Mouse (Mus musculus) intestine, postnatal 0 days (tissue): Measurements from ENCODE around the gene Chd2. TPM values are rescaled to one million over a fixed set of nuclear protein-coding genes. Genes with fewer than 3 reads are reported as not detected.

ENCODE experiments used
- ATAC-seq: fragments of 200-750 bp; cut with Nextera tagmentation; 2 replicates; pipeline ENCODE4 v1.8.0; 2017; ENCODE audit warnings: mild to moderate bottlenecking, moderate TSS enrichment, moderate library complexity
- H3K27ac ChIP-seq: fragments of 300-500 bp; sonication (generic); 2 replicates; pipeline ENCODE4 v1.5.1; 2014; ENCODE audit warnings: mild to moderate bottlenecking, low read depth, low read length, moderate library complexity
- H3K27me3 ChIP-seq: fragments of 300-500 bp; sonication (generic); replicated peaks from 2 replicates; pipeline ENCODE4 v1.6.1; 2014; ENCODE audit warnings: low read length, mixed read lengths; ENCODE audit not compliant: control insufficient read depth, insufficient read depth
- H3K36me3 ChIP-seq: fragments of 300-500 bp; sonication (generic); 2 replicates; pipeline ENCODE4 v1.6.1; 2014; ENCODE audit warnings: mild to moderate bottlenecking, moderate library complexity; ENCODE audit not compliant: control insufficient read depth, insufficient read depth
- H3K4me1 ChIP-seq: fragments of 300-500 bp; sonication (generic); replicated peaks from 2 replicates; pipeline ENCODE4 v1.6.1; 2014; ENCODE audit warnings: antibody characterized with exemption, low read length, mixed read lengths; ENCODE audit not compliant: control insufficient read depth, insufficient read depth
- H3K4me2 ChIP-seq: fragments of 300-500 bp; sonication (generic); replicated peaks from 2 replicates; pipeline ENCODE4 v1.6.1; 2014; ENCODE audit warnings: low read depth, mild to moderate bottlenecking, moderate library complexity
- H3K4me3 ChIP-seq: fragments of 300-500 bp; sonication (generic); 2 replicates; pipeline ENCODE4 v1.5.1; 2014; ENCODE audit warnings: low read depth, low read length
- H3K9ac ChIP-seq: fragments of 300-500 bp; sonication (generic); 2 replicates; pipeline ENCODE4 v1.6.1; 2014; ENCODE audit warnings: mild to moderate bottlenecking, low read depth, low read length
- H3K9me3 ChIP-seq: fragments of 300-500 bp; sonication (generic); 2 replicates; pipeline ENCODE4 v1.6.1; 2016; ENCODE audit warnings: mixed run types; ENCODE audit not compliant: control insufficient read depth
- CTCF ChIP-seq: sonication (generic); IDR thresholded peaks from 2 replicates; pipeline ENCODE4 v1.5.1; 2016; ENCODE audit warnings: low read depth, mild to moderate bottlenecking, control low read depth, antibody characterized with exemption, moderate library complexity
- WGBS: fragments of 180-500 bp; shearing (Covaris S2); extraction: QIAGEN DNeasy Blood & Tissue Kit; methylation state at CpG from one replicate; pipeline ENCODE4 v1.1.7; 2014; 5-methylcytosine and 5-hydroxymethylcytosine counted together
- polyA plus RNA-seq: library from polyadenylated mRNA; unstranded; fragments of >200 nt; fragmentation: Nextera tagmentation; extraction: Ambion mirVana; gene quantifications from 2 replicates; pipeline ENCODE4 v1.2.1, GENCODE M21; 2015

Chd2 gene
- polyA plus RNA-seq, 1 experiment from 2014 or later: 19.3 TPM

- Histone ChIP-seq H3K4me1 (no peaks in the 10 kb centered on the region), H3K27me3 (no peaks in the 10 kb centered on the region), H3K9me3 (no peaks in the 10 kb centered on the region), H3K9ac (no peak overlapping the region), H3K4me2 (no peak overlapping the region), H3K36me3 (peaks cover 78% of the 10 kb centered on the region), H3K4me3 (no peak overlapping the region), H3K27ac (no peak overlapping the region)
- 84% methylated on average over 6 of the region's 6 CpGs for WGBS
- ATAC-seq: no peak
- TF ChIP-seq CTCF: no peak
These were observed 107.8 kb downstream of the Chd2 start for GRCm38 (mm10) chr7:73433637-73434335.

GRCm38 (mm10) chr7:73428525-73428924 is 113.1 kb downstream of the Chd2 start:
- Histone ChIP-seq H3K36me3 (peaks cover 50% of the 10 kb centered on the region), H3K27me3 (no peaks in the 10 kb centered on the region), H3K9me3 (no peaks in the 10 kb centered on the region), H3K4me3 (no peak overlapping the region), H3K4me1 (no peaks in the 10 kb centered on the region), H3K9ac (no peak overlapping the region), H3K4me2 (no peak overlapping the region), H3K27ac (0 out of 2 replicates have a peak overlapping the region, but pooled peaks have one; percentile 11)
- no peak for TF ChIP-seq CTCF
- no peak for ATAC-seq
- WGBS: 72% methylated on average over 3 of the region's 3 CpGs

DNA sequence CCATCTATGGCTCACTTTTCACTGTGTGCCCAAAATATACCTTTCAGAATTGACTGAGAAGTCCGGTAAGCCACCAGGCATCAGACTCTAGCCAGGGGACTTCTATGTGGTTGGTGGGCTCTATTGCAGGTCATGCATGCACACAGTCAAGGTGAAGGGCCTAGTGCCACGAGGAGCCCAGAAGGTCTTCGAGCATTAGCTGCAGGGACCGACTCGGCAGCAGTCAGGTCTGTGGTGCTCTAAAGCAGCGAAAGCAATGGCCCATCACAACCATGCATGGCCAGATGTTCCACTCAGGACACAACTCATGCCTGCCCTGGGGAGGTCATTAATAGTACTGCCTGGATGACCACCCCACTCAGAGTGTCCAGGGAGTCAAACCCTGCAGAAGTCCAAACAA is 113.8 kb downstream of the Chd2 start:
- H3K27ac ChIP-seq: no peak overlapping the region
- no peak overlapping the region for H3K4me3 ChIP-seq
- ATAC-seq: no peak
- WGBS: 95% methylated on average over 6 of the region's 6 CpGs
- H3K4me1 ChIP-seq: no peaks in the 10 kb centered on the region
- TF ChIP-seq CTCF: no peak
- no peaks in the 10 kb centered on the region for H3K27me3 ChIP-seq
- no peak overlapping the region for H3K4me2 ChIP-seq
- H3K9me3 ChIP-seq: no peaks in the 10 kb centered on the region
- H3K9ac ChIP-seq: no peak overlapping the region
- H3K36me3 ChIP-seq: peaks cover 43% of the 10 kb centered on the region

GRCm38 (mm10) chr7:73426752-73427386 is 114.8 kb downstream of the Chd2 start:
- Histone ChIP-seq H3K4me1 (no peaks in the 10 kb centered on the region), H3K27me3 (no peaks in the 10 kb centered on the region), H3K4me2 (no peak overlapping the region), H3K36me3 (peaks cover 43% of the 10 kb centered on the region), H3K9me3 (no peaks in the 10 kb centered on the region), H3K27ac (no peak overlapping the region), H3K4me3 (no peak overlapping the region), H3K9ac (no peak overlapping the region)
- TF ChIP-seq CTCF: no peak
- no peak for ATAC-seq
- WGBS: 74% methylated on average over 8 of the region's 8 CpGs

GRCm38 (mm10) chr7:73426235-73426634 is 115.4 kb downstream of the Chd2 start:
- no peaks in the 10 kb centered on the region for H3K9me3 ChIP-seq
- peaks cover 43% of the 10 kb centered on the region for H3K36me3 ChIP-seq
- no peaks in the 10 kb centered on the region for H3K4me1 ChIP-seq
- H3K27me3 ChIP-seq: no peaks in the 10 kb centered on the region
- WGBS: 68% methylated on average over 3 of the region's 3 CpGs
- H3K27ac ChIP-seq: no peak overlapping the region
- H3K9ac ChIP-seq: no peak overlapping the region
- H3K4me2 ChIP-seq: no peak overlapping the region
- H3K4me3 ChIP-seq: no peak overlapping the region
- no peak for TF ChIP-seq CTCF
- ATAC-seq: no peak

- H3K9ac ChIP-seq: no peak overlapping the region
- no peaks in the 10 kb centered on the region for H3K4me1 ChIP-seq
- 91% methylated on average over 7 of the region's 7 CpGs for WGBS
- no peak overlapping the region for H3K4me3 ChIP-seq
- ATAC-seq: no peak
- no peak for TF ChIP-seq CTCF
- H3K36me3 ChIP-seq: peaks cover 37% of the 10 kb centered on the region
- no peaks in the 10 kb centered on the region for H3K27me3 ChIP-seq
- H3K4me2 ChIP-seq: no peak overlapping the region
- H3K9me3 ChIP-seq: no peaks in the 10 kb centered on the region
- no peak overlapping the region for H3K27ac ChIP-seq
These were observed 116.2 kb downstream of the Chd2 start for GRCm38 (mm10) chr7:73425451-73425850.
